Mouse (Mus musculus) thymus, postnatal 25 days (tissue): ENCODE measurements around the gene Bcl2l13.

Source experiments
- DNase-seq: peaks from one replicate; pipeline ENCODE4 v3.0.0; 2022

Gene Bcl2l13

GRCm38 (mm10) chr6:120932597-120932996, 96.6 kb downstream of the Bcl2l13 start:
- DNase-seq: peak; percentile 84

GRCm38 (mm10) chr6:120933670-120934069, 97.7 kb downstream of the Bcl2l13 start:
- DNase-seq: no peak

- peak; percentile 84 for DNase-seq
Observed at GRCm38 (mm10) chr6:120934176-120934575, 98.2 kb downstream of the Bcl2l13 start.

- no peak for DNase-seq
Observed at GRCm38 (mm10) chr6:120937104-120937617, 101.1 kb downstream of the Bcl2l13 start.

GRCm38 (mm10) chr6:120937999-120938608, 102.1 kb downstream of the Bcl2l13 start:
- no peak for DNase-seq

GRCm38 (mm10) chr6:120938763-120939450, 102.9 kb downstream of the Bcl2l13 start:
- DNase-seq: no peak

GRCm38 (mm10) chr6:120939783-120940182, 103.8 kb downstream of the Bcl2l13 start:
- DNase-seq: no peak

- DNase-seq: no peak
Observed at GRCm38 (mm10) chr6:120940446-120941083, 104.6 kb downstream of the Bcl2l13 start.

- no peak for DNase-seq
Observed at GRCm38 (mm10) chr6:120941084-120941481, 105.1 kb downstream of the Bcl2l13 start.

GRCm38 (mm10) chr6:120941575-120941974, 105.6 kb downstream of the Bcl2l13 start:
- no peak for DNase-seq
